Mouse (Mus musculus) E14TG2a.4 (cell line): Measurements from ENCODE around the gene Mitd1.

Experiments used
- H3K27me3 ChIP-seq: 2 replicates; pipeline ENCODE4 v1.6.1; 2014; ENCODE audit warnings: low read length, control low read depth; ENCODE audit not compliant: insufficient read depth
- H3K36me3 ChIP-seq: 2 replicates; pipeline ENCODE4 v1.6.1; 2014; ENCODE audit warnings: low read length, control low read depth; ENCODE audit not compliant: insufficient read depth
- H3K4me1 ChIP-seq: replicated peaks from 2 replicates; pipeline ENCODE4 v1.6.1; 2014; ENCODE audit warnings: low read depth, low read length, control low read depth
- H3K4me3 ChIP-seq: replicated peaks from 2 replicates; pipeline ENCODE4 v1.5.1; 2014; ENCODE audit warnings: mild to moderate bottlenecking, low read length
- H3K9me3 ChIP-seq: 2 replicates; pipeline ENCODE4 v1.6.1; 2014; ENCODE audit warnings: low read length, control low read depth
- CTCF ChIP-seq: conservative IDR thresholded peaks from 2 replicates; pipeline ENCODE4 v1.5.1; 2014; ENCODE audit warnings: low read length
- NANOG ChIP-seq: IDR thresholded peaks from 2 replicates; pipeline ENCODE4 v1.6.1; 2014; ENCODE audit warnings: borderline replicate concordance, low read length, mixed read lengths
- POU5F1 ChIP-seq: IDR thresholded peaks from 2 replicates; pipeline ENCODE4 v1.6.1; 2014; ENCODE audit warnings: low read length, borderline replicate concordance

The Mitd1 gene

GRCm38 (mm10) chr1:37900288-37900687 is 10.1 kb upstream of the Mitd1 start:
- Histone ChIP-seq H3K4me1 (peaks cover 23% of the 10 kb centered on the region), H3K9me3 (no peaks in the 10 kb centered on the region), H3K36me3 (peaks cover 37% of the 10 kb centered on the region), H3K4me3 (peak overlapping the region; percentile 1; the same call in 1 of the 2 replicates), H3K27me3 (no peaks in the 10 kb centered on the region)
- no peak for TF ChIP-seq NANOG
- TF ChIP-seq CTCF: no peak
- TF ChIP-seq POU5F1: no peak

- peaks cover 23% of the 10 kb centered on the region for H3K4me1 ChIP-seq
- TF ChIP-seq CTCF (no peak), NANOG (no peak), POU5F1 (no peak)
- H3K27me3 ChIP-seq: no peaks in the 10 kb centered on the region
- H3K36me3 ChIP-seq: peaks cover 42% of the 10 kb centered on the region
- no peak overlapping the region for H3K4me3 ChIP-seq
- no peaks in the 10 kb centered on the region for H3K9me3 ChIP-seq
These were observed 9.6 kb upstream of the Mitd1 start for GRCm38 (mm10) chr1:37899816-37900215.

GRCm38 (mm10) chr1:37894606-37895005 is 4.4 kb upstream of the Mitd1 start:
- no peaks in the 10 kb centered on the region for H3K27me3 ChIP-seq
- H3K4me1 ChIP-seq: peaks cover 39% of the 10 kb centered on the region
- no peaks in the 10 kb centered on the region for H3K9me3 ChIP-seq
- TF ChIP-seq NANOG (no peak), CTCF (no peak)
- peaks cover 71% of the 10 kb centered on the region for H3K36me3 ChIP-seq
- H3K4me3 ChIP-seq: no peak overlapping the region

GRCm38 (mm10) chr1:37891400-37891799 is 1.2 kb upstream of the Mitd1 start:
- Histone ChIP-seq H3K4me1 (peaks cover 42% of the 10 kb centered on the region), H3K4me3 (peak overlapping the region; percentile 95), H3K27me3 (no peaks in the 10 kb centered on the region), H3K9me3 (no peaks in the 10 kb centered on the region), H3K36me3 (peaks cover 67% of the 10 kb centered on the region)
- TF ChIP-seq NANOG (no peak), POU5F1 (no peak), CTCF (peak; percentile 7; the same call in 1 of the 2 replicates)

- H3K27me3 ChIP-seq: no peaks in the 10 kb centered on the region
- TF ChIP-seq NANOG (no peak), POU5F1 (no peak), CTCF (no peak)
- H3K4me1 ChIP-seq: peaks cover 51% of the 10 kb centered on the region
- peaks cover 58% of the 10 kb centered on the region for H3K36me3 ChIP-seq
- H3K9me3 ChIP-seq: no peaks in the 10 kb centered on the region
- peak overlapping the region; percentile 95 for H3K4me3 ChIP-seq
These were observed 1.0 kb downstream of the Mitd1 start for GRCm38 (mm10) chr1:37889206-37889605.

- peaks cover 75% of the 10 kb centered on the region for H3K36me3 ChIP-seq
- no peak overlapping the region for H3K4me3 ChIP-seq
- H3K27me3 ChIP-seq: no peaks in the 10 kb centered on the region
- no peaks in the 10 kb centered on the region for H3K9me3 ChIP-seq
- H3K4me1 ChIP-seq: peaks cover 28% of the 10 kb centered on the region
- TF ChIP-seq POU5F1: no peak
These were observed 5.8 kb downstream of the Mitd1 start for GRCm38 (mm10) chr1:37884451-37884850.

GRCm38 (mm10) chr1:37883411-37883810 is 6.8 kb downstream of the Mitd1 start:
- Histone ChIP-seq H3K9me3 (no peaks in the 10 kb centered on the region), H3K4me1 (peaks cover 22% of the 10 kb centered on the region)
- TF ChIP-seq CTCF: no peak
- no peak for TF ChIP-seq NANOG
- TF ChIP-seq POU5F1: no peak

GRCm38 (mm10) chr1:37877736-37878460 is 12.3 kb downstream of the Mitd1 start:
- no peak overlapping the region for H3K4me3 ChIP-seq
- no peak for TF ChIP-seq NANOG
- TF ChIP-seq POU5F1: no peak
- TF ChIP-seq CTCF: no peak
- H3K9me3 ChIP-seq: no peaks in the 10 kb centered on the region
- peaks cover 21% of the 10 kb centered on the region for H3K4me1 ChIP-seq
- H3K27me3 ChIP-seq: no peaks in the 10 kb centered on the region
- peaks cover 80% of the 10 kb centered on the region for H3K36me3 ChIP-seq

More at GRCm38 (mm10) chr1:37883411-37883810, 6.8 kb downstream of the Mitd1 start:
- no peaks in the 10 kb centered on the region for H3K27me3 ChIP-seq
- peaks cover 83% of the 10 kb centered on the region for H3K36me3 ChIP-seq
- H3K4me3 ChIP-seq: no peak overlapping the region

- TF ChIP-seq CTCF (no peak), NANOG (no peak), POU5F1 (no peak)
- H3K4me1 ChIP-seq: peaks cover 33% of the 10 kb centered on the region
- H3K9me3 ChIP-seq: no peaks in the 10 kb centered on the region
- peaks cover 38% of the 10 kb centered on the region for H3K36me3 ChIP-seq
- peaks cover 7% of the 10 kb centered on the region for H3K27me3 ChIP-seq
- peak overlapping the region; percentile 81 for H3K4me3 ChIP-seq
These were observed 17.1 kb downstream of the Mitd1 start for GRCm38 (mm10) chr1:37873157-37873556.
